Mouse (Mus musculus) limb, embryonic 13.5 days (tissue): ENCODE measurements around the gene Socs5. TPM values are rescaled to one million over a fixed set of nuclear protein-coding genes. Genes with fewer than 3 reads are reported as not detected.

Experiments
- microRNA-seq: library from miRNA; unstranded; fragments of <30 nt; microRNA quantifications from one replicate; pipeline ENCODE4, GENCODE M21; 2016
- polyA plus RNA-seq: library from polyadenylated mRNA; unstranded; fragments of >200 nt; fragmentation: Nextera tagmentation; extraction: Ambion mirVana; gene quantifications from 2 replicates; pipeline ENCODE4 v1.2.1, GENCODE M21; 2015

Gene Socs5
- polyA plus RNA-seq, 1 experiment from 2014 or later: 15.9 TPM

Small RNA genes lying within 50 kb of the gene (microRNA-seq; reads per million reads assigned to microRNA genes)
- not detected for gene Gm22346

Other genes starting within 250 kb of the Socs5 start
- not detected in 2 replicates for gene Tmem247, start 190.3 kb upstream of the Socs5 start, polyA plus RNA-seq
- not detected in 2 replicates for gene Atp6v1e2, start 159.8 kb upstream of the Socs5 start, polyA plus RNA-seq
- gene Rhoq, start 144.6 kb upstream of the Socs5 start, polyA plus RNA-seq: 22.1 and 24.6 TPM in 2 replicates
- gene Pigf, start 82.3 kb upstream of the Socs5 start, polyA plus RNA-seq: 29.2 and 30.6 TPM in 2 replicates
- gene Cript, start 82.1 kb upstream of the Socs5 start, polyA plus RNA-seq: 139 and 140 TPM in 2 replicates
- 85.3 TPM in 2 replicates for gene Mcfd2, start 158.3 kb downstream of the Socs5 start, polyA plus RNA-seq
- 4.1 and 4.3 TPM in 2 replicates for gene Ttc7, start 175.2 kb downstream of the Socs5 start, polyA plus RNA-seq